ENCODE assay signal across 9 mouse cellular contexts in the genomic region with DNA sequence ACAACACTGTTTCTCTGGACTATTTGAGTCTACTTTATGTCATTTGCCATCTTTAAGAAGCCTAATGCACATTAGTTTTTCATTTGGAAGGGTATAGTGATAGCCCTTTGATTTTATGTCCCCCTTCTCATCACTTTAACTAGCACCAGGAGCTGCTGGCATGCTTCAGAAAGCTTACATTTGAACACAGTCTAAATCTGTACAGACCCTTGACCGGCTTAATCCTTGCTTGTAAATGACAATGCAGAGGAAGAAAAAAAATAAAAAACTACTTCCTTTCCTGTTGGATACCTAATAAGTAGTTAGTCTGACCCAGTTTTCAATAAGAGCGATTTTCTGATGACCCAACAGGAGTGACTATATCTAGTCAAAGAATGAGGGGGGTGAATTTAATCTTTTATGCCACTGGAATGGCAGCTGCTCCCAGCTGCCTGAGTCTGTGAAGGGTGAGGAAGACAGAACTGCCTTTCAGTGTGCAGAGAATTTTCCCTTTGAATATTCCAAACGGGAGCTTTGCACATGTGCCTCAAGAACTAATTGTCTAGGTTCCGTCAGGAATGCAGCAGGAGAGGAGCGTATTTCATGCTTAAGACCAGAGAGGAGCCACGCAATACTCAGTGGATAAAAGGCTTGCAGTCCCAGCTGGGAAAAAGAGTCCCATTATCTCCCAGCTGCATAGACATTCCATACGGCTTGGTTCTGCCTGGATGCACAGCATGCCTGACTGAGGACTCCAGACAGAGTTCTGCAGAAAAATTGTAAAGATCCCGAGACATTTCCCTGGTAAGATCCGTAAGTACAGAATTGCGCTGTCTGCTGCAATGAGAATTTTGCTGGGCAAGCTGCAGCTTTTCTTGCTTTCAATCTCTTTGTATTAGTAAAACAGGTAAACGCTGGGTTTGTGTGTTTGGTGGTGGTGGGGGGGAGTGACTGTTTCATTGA. TPM values are rescaled to one million over a fixed set of nuclear protein-coding genes. Genes with fewer than 3 reads are reported as not detected.
A peak's percentile ranks its signal among the peaks of the same experiment; 100 is the strongest.
DNase-seq lines count a peak whose midpoint lies in the region; ATAC-seq lines count a peak whose summit lies in the region.
"Had no signal": no experiment of that assay in that cellular context is flagged by ENCODE, and none has a peak within 500 bp of the region (broad histone marks: within the 10 kb centered on the region; RNA-seq: fewer than 3 reads in every experiment).

A gene (plus strand): TSS at position 301 of the 942 bp plus-strand sequence.

- H3K9ac ChIP-seq in hindbrain, embryonic 13.5 days = peak within 1 kb of the TSS; percentile 69
- H3K9ac ChIP-seq in stomach, embryonic 15.5 days = no peak within 1 kb of the TSS

- no peaks in the 10 kb centered on the region for H3K27me3 ChIP-seq in hindbrain, embryonic 13.5 days
- no peaks in the 10 kb centered on the region for H3K27me3 ChIP-seq in stomach, embryonic 15.5 days (replicated peaks)

- no peaks in the 10 kb centered on the region for H3K36me3 ChIP-seq in hindbrain, embryonic 13.5 days
- H3K36me3 ChIP-seq in stomach, embryonic 15.5 days = no peaks in the 10 kb centered on the region

- no peaks in the 10 kb centered on the region for H3K9me3 ChIP-seq in hindbrain, embryonic 13.5 days
- H3K9me3 ChIP-seq in stomach, embryonic 15.5 days = no peaks in the 10 kb centered on the region

- peak within 1 kb of the TSS; percentile 81 for H3K27ac ChIP-seq in hindbrain, embryonic 13.5 days
- no peak within 1 kb of the TSS for H3K27ac ChIP-seq in stomach, embryonic 15.5 days

- peaks cover 12% of the 10 kb centered on the region for H3K4me1 ChIP-seq in hindbrain, embryonic 13.5 days (replicated peaks)
- no peaks in the 10 kb centered on the region for H3K4me1 ChIP-seq in stomach, embryonic 15.5 days

- peak within 1 kb of the TSS; percentile 56 for H3K4me2 ChIP-seq in hindbrain, embryonic 13.5 days
- peak within 1 kb of the TSS; percentile 33 for H3K4me2 ChIP-seq in stomach, embryonic 15.5 days

- 18% methylated on average over 11 of the region's 11 CpGs for WGBS in hindbrain, embryonic 13.5 days
- 45% methylated on average over 11 of the region's 11 CpGs for WGBS in stomach, embryonic 15.5 days

- ATAC-seq in cerebellum, adult (ENCODE audit: insufficient number of reproducible peaks, low FRiP score, low TSS enrichment) = peak; percentile 81
- ATAC-seq in hindbrain, embryonic 13.5 days (ENCODE audit: low FRiP score) = peak; percentile 95
- no peak for ATAC-seq in stomach, embryonic 15.5 days (ENCODE audit: insufficient read depth, low FRiP score, low read depth)

- DNase-seq in cerebellum, postnatal 36 days = peak; percentile 38 to 67
- peak; percentile 25 for DNase-seq in left cerebral cortex, postnatal 4 days
- DNase-seq in ovary, postnatal 36 days (ENCODE audit: low spot score) = no peak
- no peak for DNase-seq in adrenal gland, adult 18-20 months (ENCODE audit: low spot score in 2 of 2)
- DNase-seq in kidney, adult 9 months = no peak

- H3K4me3 ChIP-seq in hindbrain, embryonic 13.5 days = peak within 1 kb of the TSS; percentile 41
- peak within 1 kb of the TSS; percentile 12; the same call in 1 of the 2 replicates for H3K4me3 ChIP-seq in stomach, embryonic 15.5 days (replicated peaks)

- intact Hi-C loops in left cerebral cortex, postnatal 4 days (cut with DNase I) = no loop called here

RNA-seq across cellular contexts. Expression of the gene that starts here (rescaled TPM):
- 4.6 and 5.5 TPM in 2 replicates for polyA plus RNA-seq in hindbrain, embryonic 13.5 days (2015; fragmentation: Nextera tagmentation; extraction: Ambion mirVana)
- 10 to 100 TPM; 49.9 to 68.5 TPM for total RNA-seq in left cerebral cortex, postnatal 4 days (2021)
- polyA plus RNA-seq in stomach, embryonic 15.5 days (2015; fragmentation: Nextera tagmentation; extraction: Ambion mirVana) = 0.32 and 0.74 TPM in 2 replicates
- not detected for total RNA-seq in adrenal gland, adult 18-20 months (2021)
- polyA plus RNA-seq: limb, embryonic 11.5 days had no signal

Comparison
In these comparisons a context has a peak if more than half of its experiments do, and no peak if none do; other contexts are left out.
1. RNA of the gene that starts here (total RNA-seq): 49.9 to 68.5 TPM in left cerebral cortex, postnatal 4 days; not detected in adrenal gland, adult 18-20 months; every median in the first group is over 10 times any median in the second.
2. DNase-seq: peak in cerebellum, postnatal 36 days (2 of 2) and left cerebral cortex, postnatal 4 days (single experiment); none in ovary, postnatal 36 days (single experiment), adrenal gland, adult 18-20 months (0 of 2) and kidney, adult 9 months (single experiment).